Mouse (Mus musculus) hindbrain, embryonic 14.5 days (tissue): ENCODE measurements around the gene Baz2b. TPM values are rescaled to one million over a fixed set of nuclear protein-coding genes. Genes with fewer than 3 reads are reported as not detected.

ENCODE experiments used
- ATAC-seq: fragments of 200-750 bp; cut with Nextera tagmentation; 2 replicates; pipeline ENCODE4 v1.8.0; 2017; ENCODE audit warnings: moderate number of reproducible peaks, mild to moderate bottlenecking, moderate TSS enrichment, moderate library complexity; ENCODE audit not compliant: low FRiP score
- DNase-seq: peaks from one replicate; pipeline ENCODE4 v3.0.0-alpha.2; 2015; ENCODE audit warnings: low spot score
- H3K27ac ChIP-seq: fragments of 300-500 bp; sonication (generic); 2 replicates; pipeline ENCODE4 v1.5.1; 2014; ENCODE audit warnings: mild to moderate bottlenecking, moderate library complexity
- H3K27me3 ChIP-seq: fragments of 300-500 bp; sonication (generic); 2 replicates; pipeline ENCODE4 v1.6.1; 2014; ENCODE audit warnings: mild to moderate bottlenecking, low read length, mixed read lengths; ENCODE audit not compliant: control insufficient read depth, insufficient read depth
- H3K36me3 ChIP-seq: fragments of 300-500 bp; sonication (generic); replicated peaks from 2 replicates; pipeline ENCODE4 v1.6.1; 2014; ENCODE audit not compliant: control insufficient read depth, insufficient read depth
- H3K4me1 ChIP-seq: fragments of 300-500 bp; sonication (generic); replicated peaks from 2 replicates; pipeline ENCODE4 v1.6.1; 2014; ENCODE audit warnings: antibody characterized with exemption, low read length, mixed read lengths; ENCODE audit not compliant: control insufficient read depth, insufficient read depth
- H3K4me2 ChIP-seq: fragments of 300-500 bp; sonication (generic); replicated peaks from 2 replicates; pipeline ENCODE4 v1.6.1; 2014; ENCODE audit warnings: mild to moderate bottlenecking, moderate library complexity
- H3K4me3 ChIP-seq: fragments of 300-500 bp; sonication (generic); replicated peaks from 2 replicates; pipeline ENCODE4 v1.5.1; 2014; ENCODE audit warnings: mild to moderate bottlenecking, low read length
- H3K9ac ChIP-seq: fragments of 300-500 bp; sonication (generic); 2 replicates; pipeline ENCODE4 v1.6.1; 2014
- H3K9me3 ChIP-seq: fragments of 300-500 bp; sonication (generic); 2 replicates; pipeline ENCODE4 v1.6.1; 2016; ENCODE audit warnings: low read length; ENCODE audit not compliant: control insufficient read depth
- WGBS: fragments of 180-500 bp; shearing (Covaris S2); extraction: QIAGEN DNeasy Blood & Tissue Kit; methylation state at CpG from one replicate; pipeline ENCODE4 v1.1.7; 2014; 5-methylcytosine and 5-hydroxymethylcytosine counted together
- polyA plus RNA-seq: library from polyadenylated mRNA; unstranded; fragments of >200 nt; fragmentation: Nextera tagmentation; extraction: Ambion mirVana; gene quantifications from 2 replicates; pipeline ENCODE4 v1.2.1, GENCODE M21; 2014

Baz2b gene
- polyA plus RNA-seq, 1 experiment from 2014 or later: 81.2 TPM

GRCm38 (mm10) chr2:59896400-59896799, 313.2 kb downstream of the Baz2b start:
- DNase-seq: no peak
- H3K9ac ChIP-seq: no peak overlapping the region
- H3K4me1 ChIP-seq: no peaks in the 10 kb centered on the region
- H3K9me3 ChIP-seq: no peaks in the 10 kb centered on the region
- no peaks in the 10 kb centered on the region for H3K27me3 ChIP-seq
- H3K4me2 ChIP-seq: no peak overlapping the region
- ATAC-seq: no peak
- H3K27ac ChIP-seq: no peak overlapping the region
- peaks cover 31% of the 10 kb centered on the region for H3K36me3 ChIP-seq
- no peak overlapping the region for H3K4me3 ChIP-seq
- 84% methylated on average over 7 of the region's 7 CpGs for WGBS

- Histone ChIP-seq H3K4me3 (no peak overlapping the region), H3K4me1 (no peaks in the 10 kb centered on the region), H3K4me2 (no peak overlapping the region), H3K27ac (no peak overlapping the region), H3K9ac (no peak overlapping the region), H3K36me3 (no peaks in the 10 kb centered on the region), H3K9me3 (no peaks in the 10 kb centered on the region), H3K27me3 (no peaks in the 10 kb centered on the region)
- 83% methylated on average over 6 of the region's 6 CpGs for WGBS
- DNase-seq: no peak
- ATAC-seq: no peak
Measured at GRCm38 (mm10) chr2:59889699-59890098, 319.9 kb downstream of the Baz2b start.

- 74% methylated on average over 8 of the region's 8 CpGs for WGBS
- peak overlapping the region; percentile 83 for H3K4me2 ChIP-seq
- peak overlapping the region; percentile 73 for H3K4me3 ChIP-seq
- no peak overlapping the region for H3K9ac ChIP-seq
- H3K9me3 ChIP-seq: peaks cover 5% of the 10 kb centered on the region; the same call in 1 of the 2 replicates
- H3K27ac ChIP-seq: no peak overlapping the region
- ATAC-seq (peak; percentile 17; the same call in 1 of the 2 replicates), DNase-seq (no peak)
- 0 out of 2 replicates have a peak, but pooled peaks cover 3% of the 10 kb centered on the region for H3K4me1 ChIP-seq
- H3K36me3 ChIP-seq: no peaks in the 10 kb centered on the region
- no peaks in the 10 kb centered on the region for H3K27me3 ChIP-seq
Measured at GRCm38 (mm10) chr2:59882742-59883281, 326.8 kb downstream of the Baz2b start.

GRCm38 (mm10) chr2:59881831-59882741, 327.6 kb downstream of the Baz2b start, which contains the start of gene Wdsub1:
TSS of gene Wdsub1 (minus strand) at chr2:59882591.
- WGBS: 5% methylated on average over 57 of the region's 57 CpGs
- Histone ChIP-seq H3K27ac (0 out of 2 replicates have a peak within 1 kb of the TSS, but pooled peaks have one; percentile 12), H3K36me3 (no peaks in the 10 kb centered on the region), H3K4me2 (peak within 1 kb of the TSS; percentile 83), H3K9ac (peak within 1 kb of the TSS; percentile 74), H3K27me3 (no peaks in the 10 kb centered on the region), H3K9me3 (peaks cover 5% of the 10 kb centered on the region; the same call in 1 of the 2 replicates), H3K4me1 (0 out of 2 replicates have a peak, but pooled peaks cover 3% of the 10 kb centered on the region), H3K4me3 (peak within 1 kb of the TSS; percentile 73)
- DNase-seq (peak; percentile 89), ATAC-seq (peak; percentile 95)

- Histone ChIP-seq H3K27me3 (no peaks in the 10 kb centered on the region), H3K27ac (no peak overlapping the region), H3K4me1 (0 out of 2 replicates have a peak, but pooled peaks cover 3% of the 10 kb centered on the region), H3K36me3 (no peaks in the 10 kb centered on the region), H3K9ac (peak overlapping the region; percentile 74; the same call in 1 of the 2 replicates), H3K4me3 (peak overlapping the region; percentile 73), H3K4me2 (peak overlapping the region; percentile 83), H3K9me3 (peaks cover 5% of the 10 kb centered on the region; the same call in 1 of the 2 replicates)
- ATAC-seq: no peak
- 81% methylated on average over 6 of the region's 6 CpGs for WGBS
- DNase-seq: no peak
Measured at GRCm38 (mm10) chr2:59881404-59881803, 328.2 kb downstream of the Baz2b start.

GRCm38 (mm10) chr2:59878221-59878620, 331.4 kb downstream of the Baz2b start:
- Histone ChIP-seq H3K27me3 (no peaks in the 10 kb centered on the region), H3K4me2 (no peak overlapping the region), H3K36me3 (no peaks in the 10 kb centered on the region), H3K4me3 (no peak overlapping the region), H3K9ac (no peak overlapping the region), H3K9me3 (peaks cover 5% of the 10 kb centered on the region; the same call in 1 of the 2 replicates), H3K4me1 (0 out of 2 replicates have a peak, but pooled peaks cover 3% of the 10 kb centered on the region), H3K27ac (no peak overlapping the region)
- DNase-seq: no peak
- no peak for ATAC-seq
- WGBS: 77% methylated on average over 19 of the region's 19 CpGs

- Histone ChIP-seq H3K4me1 (0 out of 2 replicates have a peak, but pooled peaks cover 3% of the 10 kb centered on the region), H3K36me3 (no peaks in the 10 kb centered on the region), H3K4me3 (no peak overlapping the region), H3K27me3 (no peaks in the 10 kb centered on the region), H3K4me2 (no peak overlapping the region), H3K9ac (no peak overlapping the region), H3K9me3 (peaks cover 5% of the 10 kb centered on the region; the same call in 1 of the 2 replicates), H3K27ac (no peak overlapping the region)
- ATAC-seq: no peak
- WGBS: 73% methylated on average over 4 of the region's 4 CpGs
- no peak for DNase-seq
Measured at GRCm38 (mm10) chr2:59877335-59877734, 332.3 kb downstream of the Baz2b start.

- Histone ChIP-seq H3K4me1 (no peaks in the 10 kb centered on the region), H3K9me3 (peaks cover 5% of the 10 kb centered on the region; the same call in 1 of the 2 replicates), H3K4me3 (no peak overlapping the region), H3K9ac (no peak overlapping the region), H3K27ac (no peak overlapping the region), H3K4me2 (no peak overlapping the region), H3K36me3 (no peaks in the 10 kb centered on the region), H3K27me3 (no peaks in the 10 kb centered on the region)
- DNase-seq (no peak), ATAC-seq (no peak)
- 89% methylated on average over 15 of the region's 15 CpGs for WGBS
Measured at GRCm38 (mm10) chr2:59876482-59876881, 333.2 kb downstream of the Baz2b start.

GRCm38 (mm10) chr2:59870526-59870925, 339.1 kb downstream of the Baz2b start:
- Histone ChIP-seq H3K36me3 (no peaks in the 10 kb centered on the region), H3K27me3 (no peaks in the 10 kb centered on the region), H3K27ac (no peak overlapping the region), H3K4me2 (no peak overlapping the region), H3K9me3 (no peaks in the 10 kb centered on the region), H3K4me3 (no peak overlapping the region), H3K9ac (no peak overlapping the region), H3K4me1 (no peaks in the 10 kb centered on the region)
- DNase-seq (no peak), ATAC-seq (no peak)
- 88% methylated on average over 6 of the region's 6 CpGs for WGBS
